Mouse (Mus musculus) yolk sac, embryonic 10.5 days (tissue): ENCODE measurements around the gene Gsta2.
A peak's percentile ranks its signal among the peaks of the same experiment; 100 is the strongest.
"Not testable (repeated sequence)": the region's sequence is repeated elsewhere in the genome, so short reads cannot be mapped to it uniquely, and the experiment has no call there.

Experiments used
- DNase-seq: peaks from one replicate; pipeline ENCODE4 v3.0.0-alpha.2; 2017; ENCODE audit warnings: low spot score

The Gsta2 gene

GRCm38 (mm10) chr9:78299143-78299542 is 56.4 kb downstream of the Gsta2 start:
- DNase-seq = not testable (repeated sequence)

DNA sequence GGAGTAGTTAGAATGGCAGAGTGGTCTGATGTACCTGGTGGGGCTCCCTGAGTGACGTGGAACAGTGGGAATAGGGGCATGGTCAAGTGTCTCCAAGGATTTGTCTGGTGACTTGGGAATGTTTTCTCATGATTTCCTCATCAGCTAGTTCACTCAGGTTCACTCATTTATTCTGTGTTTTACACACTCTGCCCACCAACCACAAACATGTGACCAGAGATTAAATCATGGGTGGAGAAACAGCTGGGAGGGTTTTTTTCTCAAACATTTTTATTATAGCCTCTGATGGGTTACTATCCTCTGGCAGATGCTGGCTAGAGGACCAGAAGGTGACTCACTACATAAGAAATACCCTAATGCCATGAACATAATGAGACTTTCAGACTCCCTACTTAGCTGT is 57.4 kb downstream of the Gsta2 start:
- no peak for DNase-seq

DNA sequence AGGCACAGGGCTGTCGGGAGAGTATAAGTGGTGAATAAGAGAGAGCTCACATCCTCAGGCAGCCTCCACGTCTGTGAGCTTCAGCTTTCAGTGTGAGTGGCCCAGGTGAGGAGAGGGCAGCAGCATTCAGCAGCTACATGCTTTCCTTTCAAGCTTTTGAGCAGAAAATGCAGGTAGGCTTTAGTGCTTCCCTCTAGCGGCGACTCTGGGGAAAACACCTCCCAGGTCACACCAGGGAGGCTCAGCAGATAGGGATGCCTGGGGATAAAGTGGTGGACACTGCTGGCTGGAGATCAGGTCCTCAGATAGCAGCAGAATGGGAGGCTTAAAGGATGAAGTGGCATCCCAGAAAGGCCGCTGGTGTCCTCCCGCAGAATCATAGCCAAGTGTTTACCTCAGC is 59.5 kb downstream of the Gsta2 start:
- peak; percentile 53 for DNase-seq

DNA sequence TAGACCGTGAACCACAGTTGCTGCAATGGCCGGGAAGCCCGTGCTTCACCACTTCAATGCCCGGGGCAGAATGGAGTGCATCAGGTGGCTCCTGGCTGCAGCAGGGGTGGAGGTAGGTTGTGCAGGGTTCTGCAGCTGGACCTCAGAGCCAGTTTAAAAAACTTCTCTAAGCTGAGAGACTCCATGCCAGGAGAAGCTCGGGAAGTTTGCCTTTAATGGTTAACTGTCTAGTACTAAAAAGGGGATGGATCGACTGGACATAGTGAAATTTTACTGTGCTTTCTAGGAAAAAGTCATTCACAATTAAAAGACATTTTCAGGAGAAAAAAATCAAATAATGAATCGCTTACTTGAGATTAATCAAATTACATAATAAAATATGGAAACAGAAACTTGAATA is 60.8 kb downstream of the Gsta2 start:
- DNase-seq = not testable (repeated sequence)

DNA sequence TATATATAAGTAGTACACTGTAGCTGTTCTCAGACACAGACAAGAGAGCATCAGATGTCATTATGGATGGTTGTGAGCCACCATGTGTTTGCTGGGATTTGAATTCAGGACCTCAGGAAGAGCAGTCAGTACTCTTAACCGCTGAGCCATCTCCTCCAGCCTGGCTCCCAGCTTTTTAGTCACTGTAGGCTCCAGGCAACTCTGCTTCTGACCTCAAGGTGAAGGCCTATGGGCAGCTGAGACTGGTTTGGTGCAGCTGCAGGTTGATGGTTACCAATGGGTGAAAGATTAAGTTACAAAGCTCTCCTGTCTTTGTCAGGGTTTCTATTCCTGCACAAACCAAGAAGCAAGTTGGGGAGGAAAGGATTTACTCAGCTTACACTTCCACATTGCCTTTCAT is 61.9 kb downstream of the Gsta2 start:
- DNase-seq = not testable (repeated sequence)

GRCm38 (mm10) chr9:78292462-78292861 is 63.1 kb downstream of the Gsta2 start:
- DNase-seq = not testable (repeated sequence)

GRCm38 (mm10) chr9:78289723-78290122 is 65.9 kb downstream of the Gsta2 start, which contains the start of gene Gm10639:
TSS of gene Gm10639 (plus strand) at chr9:78289923.
- not testable (repeated sequence) for DNase-seq

DNA sequence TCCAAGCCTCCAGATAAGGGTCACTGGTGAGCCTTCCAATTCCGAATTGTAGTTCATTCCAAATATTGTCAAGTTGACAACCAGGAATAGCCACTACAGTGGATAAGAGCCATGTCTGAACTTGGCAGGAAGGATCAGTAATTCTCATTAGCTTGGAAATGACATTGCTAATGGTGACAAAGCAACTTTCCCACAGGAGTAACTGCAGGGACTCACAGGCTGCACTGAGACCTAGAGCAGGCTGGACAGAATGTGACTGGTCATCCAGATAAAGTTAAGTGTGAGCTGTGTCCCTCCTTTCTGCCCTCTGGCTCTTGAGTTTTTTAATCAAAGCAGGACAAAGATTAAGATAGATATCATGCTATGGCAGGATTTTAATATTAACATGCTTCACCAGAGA is 66.5 kb downstream of the Gsta2 start:
- not testable (repeated sequence) for DNase-seq

- peak; percentile 68 for DNase-seq
Measured at GRCm38 (mm10) chr9:78282002-78282711, 73.4 kb downstream of the Gsta2 start.
